Mouse (Mus musculus) erythroblast, embryonic 14.5 days (primary cell): ENCODE results near the gene Mrps7.

Experiments used
- GATA1 ChIP-seq: IDR thresholded peaks from 2 replicates; pipeline ENCODE4 v1.6.1; 2012; ENCODE audit warnings: low read length, inconsistent platforms, mixed read lengths
- TAL1 ChIP-seq: IDR thresholded peaks from 3 replicates; pipeline ENCODE4 v1.6.1; 2012; ENCODE audit warnings: low read length, inconsistent platforms, mixed read lengths

GRCm38 (mm10) chr11:115646439-115646838 is 42.7 kb downstream of the Mrps7 start:
- TF ChIP-seq GATA1 (no peak), TAL1 (no peak)
